Mouse (Mus musculus): ENCODE results near the gene Il4i1.

The Il4i1 gene

GRCm38 (mm10) chr7:44818751-44819235, 2.6 kb downstream of the Il4i1 start:
- DNase-seq (ENCODE audit: low read depth, low spot score) = no peak

- DNase-seq (ENCODE audit: low read depth, low spot score) = no peak
Observed at GRCm38 (mm10) chr7:44819391-44819790, 3.2 kb downstream of the Il4i1 start.

- DNase-seq (ENCODE audit: low read depth, low spot score) = no peak
Observed at GRCm38 (mm10) chr7:44819863-44820262, 3.7 kb downstream of the Il4i1 start.

GRCm38 (mm10) chr7:44820525-44820924, 4.3 kb downstream of the Il4i1 start:
- no peak for DNase-seq (ENCODE audit: low read depth, low spot score)

- peak; percentile 33 for DNase-seq (ENCODE audit: low read depth, low spot score)
Observed at GRCm38 (mm10) chr7:44821666-44822448, 5.7 kb downstream of the Il4i1 start.

GRCm38 (mm10) chr7:44823409-44823808, 7.2 kb downstream of the Il4i1 start:
- DNase-seq (ENCODE audit: low read depth, low spot score) = peak; percentile 56

GRCm38 (mm10) chr7:44824872-44825271, 8.7 kb downstream of the Il4i1 start:
- peak; percentile 90 for DNase-seq (ENCODE audit: low read depth, low spot score)

- no peak for DNase-seq (ENCODE audit: low read depth, low spot score)
Observed at GRCm38 (mm10) chr7:44826771-44827170, 10.6 kb downstream of the Il4i1 start.

GRCm38 (mm10) chr7:44828706-44829105, 12.5 kb downstream of the Il4i1 start:
- DNase-seq (ENCODE audit: low read depth, low spot score) = no peak

- no peak for DNase-seq (ENCODE audit: low read depth, low spot score)
Observed at GRCm38 (mm10) chr7:44832763-44833162, 16.6 kb downstream of the Il4i1 start.

GRCm38 (mm10) chr7:44835373-44836015, 19.3 kb downstream of the Il4i1 start:
- no peak for DNase-seq (ENCODE audit: low read depth, low spot score)

- no peak for DNase-seq (ENCODE audit: low read depth, low spot score)
Observed at GRCm38 (mm10) chr7:44836016-44836404, 19.8 kb downstream of the Il4i1 start.

- DNase-seq (ENCODE audit: low read depth, low spot score) = no peak
Observed at GRCm38 (mm10) chr7:44836423-44837053, 20.4 kb downstream of the Il4i1 start.

GRCm38 (mm10) chr7:44838073-44838472, 21.9 kb downstream of the Il4i1 start:
- no peak for DNase-seq (ENCODE audit: low read depth, low spot score)

- DNase-seq (ENCODE audit: low read depth, low spot score) = no peak
Observed at GRCm38 (mm10) chr7:44839171-44839490, 22.9 kb downstream of the Il4i1 start.

- DNase-seq (ENCODE audit: low read depth, low spot score) = peak; percentile 77
Observed at GRCm38 (mm10) chr7:44839491-44840191, 23.5 kb downstream of the Il4i1 start.

GRCm38 (mm10) chr7:44840426-44840825, 24.2 kb downstream of the Il4i1 start:
- no peak for DNase-seq (ENCODE audit: low read depth, low spot score)

- no peak for DNase-seq (ENCODE audit: low read depth, low spot score)
Observed at GRCm38 (mm10) chr7:44841825-44842463, 25.8 kb downstream of the Il4i1 start.

GRCm38 (mm10) chr7:44845006-44845405, 28.8 kb downstream of the Il4i1 start:
- no peak for DNase-seq (ENCODE audit: low read depth, low spot score)

GRCm38 (mm10) chr7:44846804-44847203, 30.6 kb downstream of the Il4i1 start:
- DNase-seq (ENCODE audit: low read depth, low spot score) = no peak

GRCm38 (mm10) chr7:44847772-44848171, 31.6 kb downstream of the Il4i1 start:
- DNase-seq (ENCODE audit: low read depth, low spot score) = no peak
